Mouse (Mus musculus): ENCODE data around the gene Tlk1.

GRCm38 (mm10) chr2:70875129-70875528, 49.6 kb upstream of the Tlk1 start:
- TF ChIP-seq POLR2A (IDR thresholded peaks at IDR 0.05; ENCODE audit: borderline replicate concordance, control insufficient read depth, low read depth, low read length) (no peak), CTCF (IDR thresholded peaks at IDR 0.05; ENCODE audit: control insufficient read depth, insufficient read depth, low read length) (no peak)

All from bone marrow, adult 2 months (tissue).